Mouse (Mus musculus) hindbrain, embryonic 15.5 days (tissue): ENCODE data around the gene Nadk. TPM values are rescaled to one million over a fixed set of nuclear protein-coding genes. Genes with fewer than 3 reads are reported as not detected.

Experiments
- ATAC-seq: fragments of 200-750 bp; cut with Nextera tagmentation; 2 replicates; pipeline ENCODE4 v1.8.0; 2017; ENCODE audit warnings: low read depth, moderate number of reproducible peaks, moderate TSS enrichment; ENCODE audit not compliant: low FRiP score
- H3K27ac ChIP-seq: fragments of 300-500 bp; sonication (generic); replicated peaks from 2 replicates; pipeline ENCODE4 v1.5.1; 2015; ENCODE audit warnings: mild to moderate bottlenecking, inconsistent platforms
- H3K27me3 ChIP-seq: fragments of 300-500 bp; sonication (generic); 2 replicates; pipeline ENCODE4 v1.6.1; 2015; ENCODE audit warnings: control low read depth, inconsistent platforms
- H3K36me3 ChIP-seq: fragments of 300-500 bp; sonication (generic); 2 replicates; pipeline ENCODE4 v1.6.1; 2015; ENCODE audit warnings: control low read depth, inconsistent platforms
- H3K4me1 ChIP-seq: fragments of 300-500 bp; sonication (generic); replicated peaks from 2 replicates; pipeline ENCODE4 v1.6.1; 2015; ENCODE audit warnings: control low read depth, inconsistent platforms
- H3K4me2 ChIP-seq: fragments of 300-500 bp; sonication (generic); 2 replicates; pipeline ENCODE4 v1.6.1; 2015; ENCODE audit warnings: moderate library complexity, mild to moderate bottlenecking, inconsistent platforms
- H3K4me3 ChIP-seq: fragments of 300-500 bp; sonication (generic); 2 replicates; pipeline ENCODE4 v1.5.1; 2015; ENCODE audit warnings: mild to moderate bottlenecking, inconsistent platforms
- H3K9ac ChIP-seq: fragments of 300-500 bp; sonication (generic); 2 replicates; pipeline ENCODE4 v1.6.1; 2015; ENCODE audit warnings: inconsistent platforms
- H3K9me3 ChIP-seq: fragments of 300-500 bp; sonication (generic); 2 replicates; pipeline ENCODE4 v1.6.1; 2016; ENCODE audit warnings: control low read depth, inconsistent platforms
- WGBS: fragments of 180-500 bp; shearing (Covaris S2); methylation state at CpG from one replicate; pipeline ENCODE4 v1.1.7; 2015; 5-methylcytosine and 5-hydroxymethylcytosine counted together
- polyA plus RNA-seq: library from polyadenylated mRNA; unstranded; fragments of >200 nt; fragmentation: Nextera tagmentation; extraction: Ambion mirVana; gene quantifications from 2 replicates; pipeline ENCODE4 v1.2.1, GENCODE M21; 2015

Nadk gene
- polyA plus RNA-seq, 1 experiment from 2014 or later, result 85.9 TPM

DNA sequence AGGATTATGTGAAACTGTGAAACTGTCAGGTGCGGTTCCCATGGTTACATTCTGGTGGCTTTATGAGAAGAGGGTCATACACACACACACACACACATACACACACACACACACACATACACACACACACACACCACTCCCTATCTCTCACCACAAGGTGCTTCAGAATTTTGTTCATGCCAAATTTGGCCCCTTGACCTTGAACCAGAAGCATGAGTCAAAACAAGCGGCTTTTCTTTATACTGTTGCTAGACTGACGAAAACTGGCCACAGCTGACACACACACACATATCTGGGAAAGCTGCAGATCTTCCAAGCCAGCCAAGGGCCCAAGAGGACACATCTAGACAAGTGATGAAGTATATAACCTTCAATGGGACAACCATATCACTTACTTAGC is 33.6 kb downstream of the Nadk start:
- 96% methylated on average over 3 of the region's 3 CpGs for WGBS

DNA sequence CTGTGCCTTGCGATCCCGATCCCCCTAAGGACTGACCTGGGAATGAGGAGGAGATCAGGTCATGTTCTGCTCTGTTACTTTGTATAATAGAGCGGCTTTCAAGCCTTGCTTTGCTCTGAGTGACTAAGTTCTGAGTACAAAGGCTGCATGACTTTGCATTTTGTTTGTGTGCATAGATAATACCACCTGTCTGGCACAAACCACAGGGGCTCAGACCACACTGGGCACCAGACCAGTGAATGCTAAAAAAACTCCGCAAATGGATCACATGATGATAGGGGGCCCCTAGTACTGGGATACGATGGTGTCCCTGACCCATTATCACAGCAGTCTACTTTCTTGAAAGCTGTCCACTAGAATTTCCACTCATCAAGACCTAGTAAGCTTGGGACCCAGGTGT is 34.4 kb downstream of the Nadk start:
- H3K4me1 ChIP-seq, result no peaks in the 10 kb centered on the region

More for the DNA sequence above, 33.6 kb downstream of the Nadk start:
- ATAC-seq, result no peak
- Histone ChIP-seq H3K9me3 (no peaks in the 10 kb centered on the region), H3K9ac (no peak overlapping the region), H3K4me3 (no peak overlapping the region), H3K36me3 (0 out of 2 replicates have a peak, but pooled peaks cover 2% of the 10 kb centered on the region), H3K27ac (no peak overlapping the region), H3K27me3 (no peaks in the 10 kb centered on the region), H3K4me2 (no peak overlapping the region), H3K4me1 (no peaks in the 10 kb centered on the region)

DNA sequence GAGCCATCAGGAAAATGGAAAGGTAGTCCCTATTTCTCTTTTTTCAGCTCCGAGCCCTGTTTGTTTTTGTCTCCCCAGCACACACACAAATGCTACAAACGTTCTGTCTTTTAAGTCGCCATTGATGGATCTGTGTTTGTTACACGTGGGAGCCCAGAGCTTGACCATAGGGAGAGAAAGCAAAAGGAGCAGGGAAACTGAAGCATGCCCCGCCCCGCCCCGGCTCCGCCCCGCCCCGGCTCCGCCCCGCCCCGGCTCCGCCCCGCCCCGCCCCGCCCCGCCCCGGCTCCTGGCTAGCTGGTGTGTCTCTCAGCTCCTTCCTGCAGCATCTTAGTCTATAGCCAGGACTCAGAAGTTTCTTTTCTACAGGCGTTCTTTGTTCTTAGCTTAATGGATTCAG is 36.4 kb downstream of the Nadk start:
- no peak overlapping the region for H3K4me2 ChIP-seq
- no peaks in the 10 kb centered on the region for H3K36me3 ChIP-seq
- ATAC-seq, result no peak
- H3K9ac ChIP-seq, result no peak overlapping the region
- no peak overlapping the region for H3K4me3 ChIP-seq
- H3K9me3 ChIP-seq, result no peaks in the 10 kb centered on the region
- peaks cover 15% of the 10 kb centered on the region for H3K4me1 ChIP-seq
- 20% methylated on average over 20 of the region's 20 CpGs for WGBS
- H3K27ac ChIP-seq, result no peak overlapping the region
- no peaks in the 10 kb centered on the region for H3K27me3 ChIP-seq

More for the DNA sequence above, 34.4 kb downstream of the Nadk start:
- no peak overlapping the region for H3K4me3 ChIP-seq
- ATAC-seq, result no peak
- no peaks in the 10 kb centered on the region for H3K36me3 ChIP-seq
- H3K27ac ChIP-seq, result no peak overlapping the region
- H3K9me3 ChIP-seq, result no peaks in the 10 kb centered on the region
- no peak overlapping the region for H3K9ac ChIP-seq
- H3K27me3 ChIP-seq, result no peaks in the 10 kb centered on the region
- WGBS, result 80% methylated on average over 5 of the region's 5 CpGs
- no peak overlapping the region for H3K4me2 ChIP-seq

DNA sequence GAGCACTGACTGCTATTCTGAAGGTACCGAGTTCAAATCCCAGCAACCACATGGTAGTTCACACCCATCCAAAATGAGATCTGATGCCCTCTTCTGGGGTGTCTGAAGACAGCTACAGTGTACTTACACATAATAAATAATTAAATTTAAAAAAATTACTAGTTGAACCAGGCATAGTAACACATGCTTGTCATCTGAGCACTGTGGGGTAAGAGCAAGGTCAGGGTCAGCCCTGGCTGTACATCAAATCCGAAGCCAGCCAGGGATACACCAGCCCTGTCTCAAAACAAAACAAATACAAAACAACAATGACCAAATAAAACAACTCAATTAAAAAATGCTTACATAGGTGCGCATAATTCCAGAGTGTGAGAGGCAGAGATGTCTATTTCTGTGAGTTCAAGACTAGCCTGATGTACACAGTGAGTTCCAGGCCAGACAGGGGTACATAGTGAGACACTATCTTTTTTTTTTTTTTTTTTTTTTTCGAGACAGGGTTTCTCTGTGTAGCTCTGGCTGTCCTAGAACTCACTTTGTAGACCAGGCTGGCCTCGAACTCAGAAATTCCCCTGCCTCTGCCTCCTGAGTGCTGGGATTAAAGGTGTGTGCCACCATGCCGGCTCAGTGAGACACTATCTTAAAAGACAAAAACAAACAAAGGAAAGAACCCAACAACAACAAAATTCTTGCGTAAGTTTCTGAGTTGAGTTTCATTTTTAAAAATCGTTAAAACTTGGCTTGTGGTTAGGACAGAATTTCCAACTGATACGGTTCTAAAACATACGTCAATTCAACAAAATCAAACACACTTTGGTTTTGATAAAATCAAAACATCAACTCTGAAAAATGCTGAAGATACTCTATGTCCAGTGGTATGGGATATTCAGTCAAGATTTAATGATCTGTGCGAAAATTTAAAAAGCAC is 38.0 kb downstream of the Nadk start:
- Histone ChIP-seq H3K36me3 (no peaks in the 10 kb centered on the region), H3K9me3 (no peaks in the 10 kb centered on the region), H3K4me1 (peaks cover 21% of the 10 kb centered on the region), H3K27ac (peak overlapping the region; percentile 99), H3K4me3 (peak overlapping the region; percentile 68), H3K9ac (peak overlapping the region; percentile 86), H3K4me2 (peak overlapping the region; percentile 74), H3K27me3 (no peaks in the 10 kb centered on the region)
- ATAC-seq, result no peak
- 88% methylated on average over 10 of the region's 11 CpGs for WGBS

DNA sequence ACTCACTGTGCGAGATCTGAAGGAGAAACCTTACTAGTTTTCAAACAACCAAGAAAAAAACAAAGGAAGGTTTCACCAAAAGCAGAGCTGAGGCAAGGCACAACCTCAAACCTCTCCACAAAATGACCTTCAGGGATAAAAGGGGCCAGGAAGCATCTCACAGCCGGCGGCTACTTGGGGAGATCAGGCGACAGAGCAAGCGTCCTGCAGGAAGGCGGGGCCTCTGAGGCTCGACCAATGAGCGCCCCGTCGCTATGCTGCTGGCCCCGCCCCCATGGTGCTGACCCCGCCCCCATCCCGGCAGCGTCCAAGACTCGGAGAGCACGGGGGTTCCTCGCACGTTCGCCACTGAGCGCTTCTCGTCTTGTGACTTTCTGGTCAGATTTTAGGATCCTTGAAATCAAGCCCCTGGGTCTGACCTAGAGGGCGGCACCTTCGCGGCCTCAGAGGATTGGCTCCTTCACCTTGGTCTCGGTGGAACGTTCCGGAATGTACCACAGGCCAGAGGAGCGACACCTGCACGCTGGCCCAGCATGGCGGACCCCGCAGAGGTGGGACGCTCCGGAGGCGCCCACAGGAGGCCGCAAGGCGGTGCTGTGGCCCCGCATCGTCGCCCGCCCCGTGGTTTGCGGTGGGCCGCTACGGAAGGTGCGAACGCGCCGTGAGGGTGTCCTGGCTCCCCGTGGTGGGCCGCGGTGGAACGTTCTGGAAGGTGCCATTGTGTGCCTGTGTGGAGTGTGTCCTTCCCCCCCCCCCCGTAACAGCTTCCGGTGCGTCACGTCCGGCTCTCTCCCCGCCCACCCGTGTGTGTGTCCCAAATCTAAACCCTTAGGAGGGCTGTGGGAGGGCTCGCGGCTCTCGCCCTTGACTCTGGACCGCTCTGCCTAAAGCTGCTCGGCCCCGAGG is 39.2 kb downstream of the Nadk start, which contains the start of gene Slc35e2:
Gene Slc35e2, plus strand, starts transcription at position 326 of the 906 bp plus-strand sequence.
- Histone ChIP-seq H3K4me3 (peak within 1 kb of the TSS; percentile 68), H3K27ac (peak within 1 kb of the TSS; percentile 99), H3K9ac (peak within 1 kb of the TSS; percentile 86), H3K4me2 (peak within 1 kb of the TSS; percentile 74), H3K9me3 (no peaks in the 10 kb centered on the region), H3K4me1 (peaks cover 21% of the 10 kb centered on the region), H3K36me3 (no peaks in the 10 kb centered on the region), H3K27me3 (no peaks in the 10 kb centered on the region)
- 1% methylated on average over 62 of the region's 65 CpGs for WGBS
- ATAC-seq, result peak; percentile 95

DNA sequence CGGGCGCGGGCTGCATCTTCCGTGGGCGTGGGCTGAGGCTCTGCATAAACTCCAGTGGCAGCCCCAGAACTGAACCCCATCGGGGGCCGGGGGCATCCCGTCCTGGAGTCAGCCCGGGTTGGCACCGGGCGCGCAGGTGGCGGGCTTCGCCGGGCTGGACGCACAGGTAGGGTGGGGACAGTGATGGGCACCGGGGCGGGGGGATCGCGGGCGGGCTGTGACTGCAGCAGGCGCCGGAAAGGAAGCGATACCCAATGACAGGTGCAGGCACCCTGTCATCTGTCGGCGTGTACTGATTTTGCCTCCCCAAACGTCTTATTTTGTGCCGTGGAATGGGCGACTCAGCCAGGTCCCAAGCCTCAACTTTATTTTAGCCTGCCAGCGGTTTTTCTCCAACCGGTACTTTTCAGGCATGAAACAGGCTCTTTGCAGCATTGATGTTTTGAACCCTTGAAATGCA is 39.8 kb downstream of the Nadk start:
- Histone ChIP-seq H3K4me3 (peak overlapping the region; percentile 68), H3K4me2 (peak overlapping the region; percentile 74), H3K36me3 (no peaks in the 10 kb centered on the region), H3K27ac (peak overlapping the region; percentile 99), H3K4me1 (peaks cover 21% of the 10 kb centered on the region), H3K27me3 (no peaks in the 10 kb centered on the region), H3K9me3 (no peaks in the 10 kb centered on the region), H3K9ac (peak overlapping the region; percentile 86)
- ATAC-seq, result no peak; the same call in 1 of the 2 replicates
- 2% methylated on average over 31 of the region's 31 CpGs for WGBS

DNA sequence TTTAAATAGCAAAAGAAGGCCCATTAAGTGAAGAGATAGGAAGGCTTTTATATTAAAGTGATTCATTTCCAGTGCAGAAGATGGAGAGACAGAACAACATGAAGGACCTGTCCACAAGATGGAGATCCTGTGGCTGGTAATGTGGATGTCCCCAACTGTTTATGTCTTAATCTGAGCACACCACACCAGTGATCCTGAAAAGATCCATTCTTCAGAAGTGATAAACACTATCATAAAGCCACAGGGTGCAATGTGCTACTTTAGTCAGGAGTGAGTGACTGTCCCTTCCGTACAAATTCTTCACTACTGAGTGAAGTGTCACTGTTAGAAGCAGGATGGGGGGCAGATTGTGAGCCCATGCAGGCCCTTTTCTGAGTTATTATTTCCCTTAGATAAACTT is 40.6 kb downstream of the Nadk start:
- H3K4me3 ChIP-seq, result peak overlapping the region; percentile 68
- H3K9me3 ChIP-seq, result no peaks in the 10 kb centered on the region
- H3K27ac ChIP-seq, result no peak overlapping the region
- ATAC-seq, result no peak
- peak overlapping the region; percentile 74 for H3K4me2 ChIP-seq
- H3K4me1 ChIP-seq, result peaks cover 21% of the 10 kb centered on the region
- H3K36me3 ChIP-seq, result no peaks in the 10 kb centered on the region
- no peaks in the 10 kb centered on the region for H3K27me3 ChIP-seq
- peak overlapping the region; percentile 86 for H3K9ac ChIP-seq
- WGBS, result 90% methylated on average over 1 of the region's 1 CpGs

DNA sequence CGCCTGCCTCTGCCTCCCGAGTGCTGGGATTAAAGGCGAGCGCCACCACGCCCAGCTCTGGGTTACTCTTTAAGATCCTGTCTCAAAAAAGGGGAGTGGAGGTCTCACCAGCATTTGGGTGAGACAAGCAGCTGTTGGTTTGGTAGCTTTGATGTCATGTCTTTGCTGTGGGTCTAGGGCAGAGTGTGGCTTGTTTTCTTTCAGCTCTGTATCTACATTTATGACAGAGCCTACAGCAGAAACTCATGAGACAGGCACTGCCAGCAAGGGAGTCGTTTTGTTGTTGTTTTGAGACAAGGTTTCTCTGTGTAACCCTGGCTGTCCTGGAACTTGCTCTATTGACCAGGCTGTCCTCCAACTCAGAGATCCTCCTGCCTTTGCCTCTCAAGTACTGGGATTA is 41.6 kb downstream of the Nadk start:
- Histone ChIP-seq H3K27ac (no peak overlapping the region), H3K27me3 (no peaks in the 10 kb centered on the region), H3K9ac (no peak overlapping the region), H3K9me3 (no peaks in the 10 kb centered on the region), H3K4me2 (no peak overlapping the region), H3K4me1 (peaks cover 21% of the 10 kb centered on the region), H3K36me3 (no peaks in the 10 kb centered on the region), H3K4me3 (no peak overlapping the region)
- no peak for ATAC-seq
- 91% methylated on average over 6 of the region's 6 CpGs for WGBS

DNA sequence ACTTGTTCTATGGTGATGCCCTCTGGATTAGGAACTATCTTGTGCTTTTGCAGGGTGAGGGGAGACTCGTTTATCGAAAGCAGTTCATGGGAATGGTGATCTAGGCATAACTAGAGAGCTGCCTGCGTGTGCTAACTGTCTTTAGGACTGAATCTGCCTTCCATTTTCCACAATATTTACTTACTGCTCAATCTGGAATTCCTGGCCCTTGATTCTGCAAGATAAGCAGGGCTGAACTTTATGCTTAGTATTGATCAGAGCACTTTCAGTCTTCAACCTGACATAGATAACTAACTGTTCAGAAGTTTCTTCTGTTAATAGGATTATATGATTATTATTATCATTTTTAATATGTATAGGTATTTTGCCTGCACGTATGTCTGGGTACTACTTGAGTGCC is 43.0 kb downstream of the Nadk start:
- H3K4me2 ChIP-seq, result no peak overlapping the region
- 93% methylated on average over 4 of the region's 4 CpGs for WGBS

DNA sequence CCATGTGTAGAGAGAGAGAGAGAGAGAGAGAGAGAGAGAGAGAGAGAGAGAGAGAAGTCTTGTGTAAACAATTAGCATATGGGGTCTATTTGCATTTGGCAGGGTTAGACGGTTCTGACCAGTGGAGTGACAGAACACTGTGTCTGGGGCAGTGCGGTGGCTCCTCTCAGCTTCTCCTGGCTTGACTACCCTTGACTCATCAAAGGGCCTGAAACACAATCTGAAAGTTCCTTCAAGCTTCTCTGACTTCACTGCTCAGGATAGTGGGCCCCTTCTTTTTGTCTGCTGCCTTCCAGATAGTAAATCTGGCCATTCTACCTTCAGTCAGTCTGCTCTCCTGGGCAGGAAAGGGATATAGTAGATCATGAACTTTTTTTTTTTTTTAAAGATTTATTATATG is 44.6 kb downstream of the Nadk start:
- H3K4me3 ChIP-seq, result no peak overlapping the region
- no peaks in the 10 kb centered on the region for H3K9me3 ChIP-seq
- H3K27me3 ChIP-seq, result no peaks in the 10 kb centered on the region
- peaks cover 21% of the 10 kb centered on the region for H3K4me1 ChIP-seq
- H3K27ac ChIP-seq, result no peak overlapping the region
- WGBS, result 73% methylated on average over 2 of the region's 2 CpGs
- H3K36me3 ChIP-seq, result peaks cover 18% of the 10 kb centered on the region
- ATAC-seq, result no peak
- H3K4me2 ChIP-seq, result no peak overlapping the region
- no peak overlapping the region for H3K9ac ChIP-seq

More for the DNA sequence above, 43.0 kb downstream of the Nadk start:
- no peak overlapping the region for H3K4me3 ChIP-seq
- peaks cover 21% of the 10 kb centered on the region for H3K4me1 ChIP-seq
- H3K9me3 ChIP-seq, result no peaks in the 10 kb centered on the region
- peaks cover 5% of the 10 kb centered on the region; the same call in 1 of the 2 replicates for H3K36me3 ChIP-seq
- no peaks in the 10 kb centered on the region for H3K27me3 ChIP-seq
- H3K9ac ChIP-seq, result no peak overlapping the region
- ATAC-seq, result no peak
- H3K27ac ChIP-seq, result no peak overlapping the region

DNA sequence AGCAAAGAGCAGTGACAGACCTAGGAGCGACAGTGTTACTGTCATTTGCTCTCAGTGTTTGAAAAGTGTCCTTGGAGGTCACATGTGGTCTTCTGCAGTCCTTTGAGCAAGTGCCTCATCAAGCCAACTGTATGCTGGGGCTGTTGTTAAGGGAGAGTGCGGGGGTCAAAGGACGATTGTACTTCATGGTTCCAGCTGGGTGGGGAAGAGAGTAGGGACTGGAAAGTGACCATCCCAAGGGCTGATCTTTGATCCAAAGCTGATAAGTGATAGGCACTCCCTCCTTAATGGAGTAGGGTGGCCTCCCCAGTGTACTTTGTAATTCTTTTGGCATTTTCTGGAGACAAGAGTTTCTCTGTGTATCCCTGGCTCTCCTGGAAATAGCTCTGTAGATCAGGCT is 49.7 kb downstream of the Nadk start:
- Histone ChIP-seq H3K36me3 (peaks cover 60% of the 10 kb centered on the region), H3K4me3 (no peak overlapping the region), H3K27ac (no peak overlapping the region), H3K4me2 (no peak overlapping the region), H3K9me3 (no peaks in the 10 kb centered on the region), H3K27me3 (no peaks in the 10 kb centered on the region), H3K4me1 (no peaks in the 10 kb centered on the region), H3K9ac (no peak overlapping the region)
- 88% methylated on average over 3 of the region's 3 CpGs for WGBS
- no peak for ATAC-seq

DNA sequence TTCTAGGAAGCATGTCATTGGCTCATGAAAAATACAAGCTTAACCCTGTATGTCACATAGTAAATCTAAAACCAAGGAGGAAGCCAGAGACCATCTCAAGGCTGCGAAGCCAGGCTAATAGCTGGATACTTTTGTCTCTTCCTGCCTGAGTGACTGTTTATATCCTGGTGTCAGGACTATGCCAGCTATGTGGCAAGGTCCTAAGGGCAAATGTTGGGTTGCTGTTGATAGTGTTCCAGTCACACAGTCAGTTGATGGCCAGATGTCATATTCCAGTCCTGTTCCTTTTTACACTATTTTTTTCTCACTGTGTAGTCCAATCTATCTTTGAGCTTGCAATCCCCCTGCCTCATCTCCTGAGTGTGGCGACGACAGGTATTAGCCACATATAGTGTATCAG is 51.1 kb downstream of the Nadk start:
- Histone ChIP-seq H3K4me3 (no peak overlapping the region), H3K4me2 (no peak overlapping the region), H3K36me3 (peaks cover 74% of the 10 kb centered on the region), H3K27ac (no peak overlapping the region), H3K9ac (no peak overlapping the region), H3K27me3 (no peaks in the 10 kb centered on the region), H3K9me3 (no peaks in the 10 kb centered on the region), H3K4me1 (no peaks in the 10 kb centered on the region)
- ATAC-seq, result no peak
- 97% methylated on average over 3 of the region's 3 CpGs for WGBS
